Mouse (Mus musculus) neural tube, embryonic 15.5 days (tissue): ENCODE results near the gene Slc5a1. TPM values are rescaled to one million over a fixed set of nuclear protein-coding genes. Genes with fewer than 3 reads are reported as not detected.

Source experiments
- ATAC-seq: fragments of 200-750 bp; cut with Nextera tagmentation; 2 replicates; pipeline ENCODE4 v1.8.0; 2017; ENCODE audit warnings: mild to moderate bottlenecking, moderate TSS enrichment, moderate library complexity; ENCODE audit not compliant: low FRiP score
- H3K27ac ChIP-seq: fragments of 300-500 bp; sonication (generic); replicated peaks from 2 replicates; pipeline ENCODE4 v1.5.1; 2015; ENCODE audit warnings: mild to moderate bottlenecking, inconsistent platforms
- H3K27me3 ChIP-seq: fragments of 300-500 bp; sonication (generic); replicated peaks from 2 replicates; pipeline ENCODE4 v1.6.1; 2015; ENCODE audit warnings: inconsistent platforms
- H3K36me3 ChIP-seq: fragments of 300-500 bp; sonication (generic); 2 replicates; pipeline ENCODE4 v1.6.1; 2015; ENCODE audit warnings: inconsistent platforms
- H3K4me1 ChIP-seq: fragments of 300-500 bp; sonication (generic); 2 replicates; pipeline ENCODE4 v1.6.1; 2015; ENCODE audit warnings: inconsistent platforms
- H3K4me2 ChIP-seq: fragments of 300-500 bp; sonication (generic); 2 replicates; pipeline ENCODE4 v1.6.1; 2015; ENCODE audit warnings: inconsistent platforms, mild to moderate bottlenecking, moderate library complexity
- H3K4me3 ChIP-seq: fragments of 300-500 bp; sonication (generic); replicated peaks from 2 replicates; pipeline ENCODE4 v1.5.1; 2015; ENCODE audit warnings: mild to moderate bottlenecking, inconsistent platforms
- H3K9ac ChIP-seq: fragments of 300-500 bp; sonication (generic); replicated peaks from 2 replicates; pipeline ENCODE4 v1.6.1; 2015; ENCODE audit warnings: mild to moderate bottlenecking, inconsistent platforms
- H3K9me3 ChIP-seq: fragments of 300-500 bp; sonication (generic); replicated peaks from 2 replicates; pipeline ENCODE4 v1.6.1; 2016; ENCODE audit warnings: inconsistent platforms
- WGBS: fragments of 180-500 bp; shearing (Covaris S2); methylation state at CpG from one replicate; pipeline ENCODE4 v1.1.7; 2015; ENCODE audit warnings: mixed read lengths; 5-methylcytosine and 5-hydroxymethylcytosine counted together
- polyA plus RNA-seq: library from polyadenylated mRNA; unstranded; fragments of >200 nt; fragmentation: Nextera tagmentation; extraction: Ambion mirVana; gene quantifications from 2 replicates; pipeline ENCODE4 v1.2.1, GENCODE M21; 2015

Slc5a1 gene
- 0.05 and 1.4 TPM in 2 replicates for polyA plus RNA-seq

DNA sequence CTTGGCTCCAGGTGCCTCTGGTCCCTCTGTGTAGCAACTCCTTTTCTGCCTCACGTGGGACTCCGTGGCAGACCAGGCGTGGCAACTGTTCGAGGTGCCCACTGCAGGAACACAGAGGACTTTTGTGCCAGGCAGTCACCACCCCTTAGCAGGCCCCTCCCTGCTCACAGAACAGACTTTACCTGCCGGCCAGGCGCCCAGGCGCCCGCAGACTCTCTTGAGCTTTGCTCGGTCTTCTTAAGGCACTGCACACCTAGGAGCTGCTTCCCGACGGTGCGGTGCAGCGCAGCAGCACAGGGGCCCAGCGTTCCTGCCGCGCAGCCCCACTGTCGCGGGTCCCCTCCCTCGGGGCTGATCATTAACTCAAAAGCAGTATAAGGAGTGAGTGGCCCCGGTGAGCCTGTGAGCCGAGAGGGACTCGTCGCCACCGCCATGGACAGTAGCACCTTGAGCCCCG is at the start of gene Slc5a1:
Gene Slc5a1 (plus strand): TSS at position 195 of the 457 bp plus-strand sequence.
- 15% methylated on average over 25 of the region's 25 CpGs for WGBS
- H3K4me2 ChIP-seq, result peak within 1 kb of the TSS; percentile 39
- 0 out of 2 replicates have a peak within 1 kb of the TSS, but pooled peaks have one; percentile 11 for H3K4me3 ChIP-seq

DNA sequence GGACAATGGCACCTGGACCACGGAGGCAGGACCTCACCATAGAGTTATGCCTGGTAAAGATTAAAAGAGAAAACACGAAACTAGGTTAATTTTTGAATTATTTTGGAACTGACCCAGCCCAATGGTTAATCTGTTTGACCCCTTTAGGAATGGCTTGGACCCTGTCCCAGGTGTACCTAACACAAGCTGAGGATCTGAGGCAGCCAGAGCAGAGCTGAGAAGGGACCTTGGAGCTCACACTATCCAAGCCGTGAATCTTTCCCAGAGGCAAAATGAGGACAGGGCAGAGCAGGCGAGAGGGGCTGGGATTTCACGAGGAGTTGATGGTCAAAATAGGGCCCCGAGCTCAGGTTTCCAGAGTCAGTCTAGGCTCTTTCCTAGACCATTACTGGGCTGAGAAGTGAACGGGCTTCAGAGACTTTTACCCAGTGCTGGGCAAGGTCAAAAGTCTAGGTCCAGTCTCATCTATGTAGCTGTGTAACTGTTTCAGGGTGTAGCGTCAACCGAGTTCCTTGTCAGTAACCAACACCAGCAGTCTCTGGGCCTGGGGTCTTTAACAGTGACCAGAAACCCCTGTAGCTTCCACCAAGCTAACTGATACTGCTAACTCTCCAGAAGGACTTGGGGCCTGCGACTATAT is 47.8 kb upstream of the Slc5a1 start:
- WGBS, result 83% methylated on average over 10 of the region's 10 CpGs
- no peak for ATAC-seq
- no peak overlapping the region for H3K9ac ChIP-seq
- H3K4me1 ChIP-seq, result no peaks in the 10 kb centered on the region
- H3K27me3 ChIP-seq, result no peaks in the 10 kb centered on the region
- H3K4me2 ChIP-seq, result no peak overlapping the region
- H3K9me3 ChIP-seq, result no peaks in the 10 kb centered on the region
- no peak overlapping the region for H3K27ac ChIP-seq
- H3K4me3 ChIP-seq, result no peak overlapping the region
- no peaks in the 10 kb centered on the region for H3K36me3 ChIP-seq

More for the DNA sequence above, at the start of gene Slc5a1:
- Histone ChIP-seq H3K4me1 (peaks cover 8% of the 10 kb centered on the region; the same call in 1 of the 2 replicates), H3K27me3 (peaks cover 24% of the 10 kb centered on the region), H3K36me3 (no peaks in the 10 kb centered on the region), H3K27ac (no peak within 1 kb of the TSS), H3K9ac (no peak within 1 kb of the TSS), H3K9me3 (no peaks in the 10 kb centered on the region)
- ATAC-seq, result no peak

DNA sequence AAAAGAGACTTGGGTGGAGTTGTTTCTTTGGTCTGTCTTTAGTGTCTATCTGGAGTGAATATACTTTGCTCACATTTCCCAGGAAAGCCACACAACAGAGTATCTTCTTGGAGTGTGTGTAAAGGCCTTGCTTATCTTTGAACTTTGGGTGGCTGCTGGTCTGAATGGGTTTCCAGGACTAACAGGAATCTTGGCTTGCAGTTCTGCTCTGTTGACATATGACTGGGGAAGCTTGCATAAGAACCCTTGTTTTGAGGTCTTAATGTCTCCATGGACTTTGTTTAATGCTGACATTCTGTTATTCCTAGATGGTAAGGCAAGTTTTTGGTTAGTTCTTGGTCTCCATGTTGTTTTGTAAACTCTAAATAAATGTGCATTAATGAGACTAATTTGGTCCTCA is 33.9 kb upstream of the Slc5a1 start:
- Histone ChIP-seq H3K4me3 (no peak overlapping the region), H3K4me2 (no peak overlapping the region), H3K36me3 (no peaks in the 10 kb centered on the region), H3K27me3 (no peaks in the 10 kb centered on the region), H3K9ac (no peak overlapping the region), H3K9me3 (no peaks in the 10 kb centered on the region), H3K27ac (no peak overlapping the region), H3K4me1 (no peaks in the 10 kb centered on the region)
- ATAC-seq, result no peak

DNA sequence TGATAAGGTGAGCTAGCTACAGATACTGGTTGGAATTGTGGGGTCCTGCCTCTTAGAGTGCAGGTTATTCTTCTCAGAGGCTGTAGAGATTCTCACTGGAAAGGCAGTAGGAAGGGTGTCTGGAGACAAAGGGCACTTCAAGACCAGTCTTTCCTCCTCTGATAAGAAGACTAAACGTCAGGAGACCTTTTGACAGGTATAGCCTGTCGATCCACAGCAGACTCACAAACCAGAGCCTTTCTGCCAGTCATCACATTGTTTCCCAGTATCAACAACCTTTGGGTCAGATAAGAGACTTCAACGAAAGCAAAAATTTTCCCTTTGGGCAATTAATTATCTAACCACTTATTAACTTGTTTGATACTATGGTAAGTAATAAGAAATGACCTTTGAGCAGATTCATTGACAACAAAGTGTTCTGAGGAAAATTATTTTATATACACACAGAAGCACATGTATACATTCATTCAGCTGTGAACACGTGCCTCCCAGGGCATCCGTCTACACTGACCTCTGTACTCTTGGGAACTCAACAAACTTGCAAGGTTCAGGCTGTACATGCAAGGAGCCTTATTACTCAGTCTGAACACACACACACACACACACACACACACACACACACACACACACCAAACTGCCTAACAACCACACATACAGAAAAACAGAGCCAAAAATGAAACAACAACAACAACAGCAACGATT is 27.4 kb upstream of the Slc5a1 start:
- H3K4me2 ChIP-seq, result no peak overlapping the region
- H3K27ac ChIP-seq, result no peak overlapping the region
- 86% methylated on average over 6 of the region's 6 CpGs for WGBS
- no peak for ATAC-seq
- no peaks in the 10 kb centered on the region for H3K4me1 ChIP-seq
- H3K9ac ChIP-seq, result no peak overlapping the region
- no peaks in the 10 kb centered on the region for H3K9me3 ChIP-seq
- no peaks in the 10 kb centered on the region for H3K36me3 ChIP-seq
- H3K27me3 ChIP-seq, result no peaks in the 10 kb centered on the region
- H3K4me3 ChIP-seq, result no peak overlapping the region

DNA sequence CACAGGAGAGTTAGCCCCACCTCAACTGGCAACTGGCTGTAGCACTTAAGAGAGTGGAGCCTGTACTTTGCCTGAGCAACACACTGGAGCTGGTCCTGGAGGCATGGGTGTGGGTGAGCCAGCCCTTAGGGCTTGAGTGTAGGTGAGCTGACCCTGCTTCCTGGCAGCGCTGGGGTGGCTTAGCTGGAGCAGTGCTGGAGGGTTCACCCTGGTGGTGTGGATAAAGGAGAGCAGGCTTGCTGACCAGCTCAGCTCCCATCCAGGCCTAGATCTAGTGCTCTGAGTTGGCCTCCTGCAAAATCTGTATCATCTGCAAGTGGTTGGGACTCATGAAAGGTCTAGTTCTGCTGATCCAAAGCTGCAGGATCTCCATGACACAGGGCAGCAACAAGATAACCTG is 21.1 kb upstream of the Slc5a1 start:
- Histone ChIP-seq H3K9ac (no peak overlapping the region), H3K9me3 (no peaks in the 10 kb centered on the region), H3K4me2 (no peak overlapping the region), H3K36me3 (no peaks in the 10 kb centered on the region), H3K4me3 (no peak overlapping the region), H3K4me1 (no peaks in the 10 kb centered on the region), H3K27me3 (no peaks in the 10 kb centered on the region), H3K27ac (no peak overlapping the region)
- WGBS, result 89% methylated on average over 1 of the region's 1 CpGs
- ATAC-seq, result no peak

DNA sequence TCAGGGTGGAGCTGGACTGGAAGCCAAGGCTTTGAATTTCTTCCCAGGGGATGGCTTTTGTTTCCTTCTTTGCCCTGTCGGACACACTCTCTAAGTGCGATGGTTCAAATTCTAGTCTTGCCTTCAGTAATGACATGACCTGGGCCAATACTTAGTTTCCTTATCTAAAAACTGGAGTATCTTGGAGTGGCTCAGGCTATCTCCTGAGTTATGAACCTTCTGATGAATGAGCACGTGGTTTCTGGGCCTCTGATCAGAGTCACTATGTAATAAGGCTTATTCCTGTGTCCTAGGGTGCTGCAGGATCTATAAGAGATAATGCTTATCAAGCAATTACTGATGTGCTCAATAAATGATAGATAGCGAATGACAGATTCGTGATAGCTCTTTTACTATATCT is 19.4 kb upstream of the Slc5a1 start:
- Histone ChIP-seq H3K4me2 (no peak overlapping the region), H3K4me1 (no peaks in the 10 kb centered on the region), H3K9ac (no peak overlapping the region), H3K9me3 (no peaks in the 10 kb centered on the region), H3K27me3 (no peaks in the 10 kb centered on the region), H3K36me3 (no peaks in the 10 kb centered on the region), H3K4me3 (no peak overlapping the region), H3K27ac (no peak overlapping the region)
- ATAC-seq, result no peak
- 83% methylated on average over 5 of the region's 5 CpGs for WGBS

DNA sequence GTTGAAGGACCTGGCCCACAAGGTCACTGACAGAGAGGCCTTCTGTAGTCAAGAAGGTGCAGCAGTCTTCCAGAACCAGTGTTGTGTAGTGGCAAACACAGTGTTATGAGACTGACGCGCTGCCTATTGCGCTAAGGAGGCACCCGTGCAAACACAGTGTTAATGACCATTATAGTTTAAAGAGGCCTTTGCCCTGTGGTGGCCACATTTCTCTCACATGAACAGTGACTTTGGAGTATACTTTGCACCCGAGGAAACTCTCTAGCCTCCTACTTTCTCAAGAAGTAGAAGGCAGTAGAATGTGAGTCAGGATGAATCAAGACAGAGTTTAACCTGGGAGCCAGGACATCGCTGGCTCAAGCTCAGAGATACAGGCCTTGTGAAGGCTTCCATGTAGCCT is 12.7 kb upstream of the Slc5a1 start:
- Histone ChIP-seq H3K4me2 (no peak overlapping the region), H3K36me3 (no peaks in the 10 kb centered on the region), H3K27ac (no peak overlapping the region), H3K9ac (no peak overlapping the region), H3K4me1 (no peaks in the 10 kb centered on the region), H3K27me3 (no peaks in the 10 kb centered on the region), H3K9me3 (no peaks in the 10 kb centered on the region), H3K4me3 (no peak overlapping the region)
- ATAC-seq, result no peak
- WGBS, result 91% methylated on average over 6 of the region's 6 CpGs

DNA sequence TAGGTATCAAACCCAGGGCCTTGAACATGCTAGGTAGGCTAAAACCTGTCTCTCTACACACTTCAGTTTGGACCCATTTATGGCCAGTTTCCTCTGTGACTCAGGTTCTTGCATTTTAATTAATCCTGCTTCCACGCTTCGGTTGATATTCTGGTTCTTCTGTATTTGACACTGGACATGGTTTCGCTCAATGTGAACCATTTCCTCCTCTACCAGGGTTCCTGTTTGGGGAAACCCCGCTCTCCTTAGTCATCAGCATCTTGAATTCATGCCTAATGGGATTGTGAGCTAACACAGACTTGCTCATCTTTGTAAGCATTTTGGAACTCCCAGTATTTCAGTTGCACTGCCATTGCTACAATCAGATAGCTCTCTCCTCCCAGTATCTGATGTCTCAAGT is 8.7 kb upstream of the Slc5a1 start:
- Histone ChIP-seq H3K9me3 (no peaks in the 10 kb centered on the region), H3K36me3 (no peaks in the 10 kb centered on the region), H3K4me3 (no peak overlapping the region), H3K27ac (no peak overlapping the region), H3K9ac (no peak overlapping the region), H3K27me3 (no peaks in the 10 kb centered on the region), H3K4me2 (no peak overlapping the region), H3K4me1 (no peaks in the 10 kb centered on the region)
- ATAC-seq, result no peak
- 91% methylated on average over 4 of the region's 4 CpGs for WGBS

DNA sequence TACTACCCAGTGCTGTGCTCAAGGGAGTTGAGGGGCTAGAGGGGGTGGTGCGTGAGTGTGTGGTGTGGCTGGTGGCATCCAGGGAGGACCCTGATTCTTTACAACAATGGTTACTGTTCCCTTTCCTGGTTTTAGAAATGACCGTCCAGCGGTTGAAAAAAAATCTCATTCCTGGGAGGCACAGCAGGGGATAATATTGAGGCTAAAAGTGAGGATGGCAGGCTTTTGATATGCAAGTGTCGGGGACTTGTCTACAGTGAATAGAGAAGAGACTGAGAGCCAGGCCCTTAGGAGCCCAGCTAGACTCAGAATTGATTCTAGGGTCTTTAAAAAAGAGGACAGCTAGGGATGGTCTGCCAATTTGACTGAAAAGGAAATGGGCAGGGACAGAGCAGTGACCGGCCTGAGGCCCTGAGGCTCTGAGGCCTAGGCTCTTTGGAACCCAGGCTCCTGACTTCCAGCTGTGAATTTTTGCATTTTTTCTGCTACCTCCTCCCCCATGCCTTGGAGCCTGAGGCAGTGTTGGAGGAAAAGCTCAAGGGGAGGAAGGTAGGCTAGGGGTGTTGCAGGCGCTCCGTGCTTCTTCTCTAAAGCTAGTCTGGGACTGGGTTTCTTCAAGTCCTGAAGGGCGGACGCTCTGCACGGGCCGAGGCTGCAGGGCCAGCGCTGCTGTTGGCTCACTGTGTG is 1.5 kb upstream of the Slc5a1 start:
- Histone ChIP-seq H3K4me2 (no peak overlapping the region), H3K4me3 (no peak overlapping the region), H3K4me1 (peaks cover 8% of the 10 kb centered on the region; the same call in 1 of the 2 replicates), H3K9ac (no peak overlapping the region), H3K9me3 (no peaks in the 10 kb centered on the region), H3K27ac (no peak overlapping the region), H3K36me3 (no peaks in the 10 kb centered on the region), H3K27me3 (peaks cover 24% of the 10 kb centered on the region)
- WGBS, result 40% methylated on average over 12 of the region's 12 CpGs
- ATAC-seq, result no peak

DNA sequence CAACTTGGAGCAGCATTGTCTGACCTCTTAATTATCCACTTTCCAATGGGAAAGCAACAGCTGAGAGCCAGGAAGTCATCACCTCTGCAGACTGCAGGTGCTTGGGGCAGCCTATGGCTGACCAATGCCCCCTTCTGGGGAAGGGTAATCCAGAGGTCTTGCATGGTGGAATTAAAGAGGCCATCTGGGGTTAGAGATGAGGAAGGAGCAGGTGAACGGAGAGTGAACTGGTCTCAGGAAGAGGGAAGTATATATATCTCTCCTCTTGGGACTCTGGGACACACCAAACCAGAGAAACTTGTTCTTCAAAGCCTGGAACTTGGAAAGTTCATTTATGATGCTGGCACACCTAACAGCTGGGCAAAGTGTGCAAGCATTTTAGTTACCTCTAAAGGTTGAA is 857 bp downstream of the Slc5a1 start:
- Histone ChIP-seq H3K4me3 (no peak overlapping the region), H3K4me2 (no peak overlapping the region), H3K36me3 (no peaks in the 10 kb centered on the region), H3K9me3 (no peaks in the 10 kb centered on the region), H3K9ac (no peak overlapping the region), H3K4me1 (peaks cover 8% of the 10 kb centered on the region; the same call in 1 of the 2 replicates), H3K27me3 (peaks cover 24% of the 10 kb centered on the region), H3K27ac (no peak overlapping the region)
- WGBS, result 50% methylated on average over 1 of the region's 1 CpGs
- no peak for ATAC-seq

DNA sequence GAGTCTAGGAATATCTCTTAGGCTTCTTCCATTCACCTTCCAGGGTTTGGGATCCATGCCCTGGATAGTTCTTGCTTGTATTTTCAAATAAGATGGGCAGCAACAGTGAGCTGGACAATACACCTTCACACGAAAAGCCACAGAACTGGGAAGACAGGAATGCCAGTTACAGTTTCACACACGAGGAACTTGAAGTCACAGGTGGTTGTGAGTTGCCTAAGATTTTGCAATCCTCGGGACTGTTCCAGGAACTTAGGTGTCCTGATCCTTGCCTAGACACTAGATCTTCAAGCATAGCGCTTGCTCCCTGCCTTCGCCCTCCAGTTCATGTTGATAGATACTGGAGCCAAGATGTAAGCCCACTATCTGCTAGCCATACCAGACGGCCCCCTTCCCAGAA is 1.6 kb downstream of the Slc5a1 start:
- H3K36me3 ChIP-seq, result no peaks in the 10 kb centered on the region
- H3K9ac ChIP-seq, result no peak overlapping the region
- no peak overlapping the region for H3K4me3 ChIP-seq
- H3K27me3 ChIP-seq, result peaks cover 24% of the 10 kb centered on the region
- WGBS, result 90% methylated on average over 6 of the region's 6 CpGs
- no peaks in the 10 kb centered on the region for H3K9me3 ChIP-seq
- H3K27ac ChIP-seq, result no peak overlapping the region
- H3K4me2 ChIP-seq, result no peak overlapping the region
- no peak for ATAC-seq
- peaks cover 8% of the 10 kb centered on the region; the same call in 1 of the 2 replicates for H3K4me1 ChIP-seq

DNA sequence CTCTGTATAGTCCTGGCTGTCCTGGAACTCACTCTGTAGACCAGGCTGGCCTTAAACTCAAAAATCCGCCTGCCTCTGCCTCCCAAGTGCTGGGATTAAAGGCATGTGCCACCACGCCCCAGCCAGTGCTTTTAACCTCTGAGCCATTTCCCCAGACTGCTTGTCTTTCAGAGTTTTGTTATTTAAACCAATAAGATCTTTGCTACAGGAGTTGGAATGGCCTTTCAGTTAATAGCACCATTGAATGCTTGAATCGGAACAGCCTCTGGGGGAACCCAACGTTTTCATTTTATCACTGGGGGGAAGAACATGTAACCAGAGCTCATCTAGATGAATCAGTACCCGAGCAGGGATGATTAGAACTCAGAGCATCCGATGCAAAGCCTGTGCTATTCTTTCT is 3.0 kb downstream of the Slc5a1 start:
- H3K27ac ChIP-seq, result no peak overlapping the region
- no peaks in the 10 kb centered on the region for H3K36me3 ChIP-seq
- H3K9me3 ChIP-seq, result no peaks in the 10 kb centered on the region
- H3K27me3 ChIP-seq, result peaks cover 23% of the 10 kb centered on the region
- 74% methylated on average over 6 of the region's 6 CpGs for WGBS
- H3K9ac ChIP-seq, result no peak overlapping the region
- H3K4me3 ChIP-seq, result no peak overlapping the region
- H3K4me1 ChIP-seq, result peaks cover 8% of the 10 kb centered on the region; the same call in 1 of the 2 replicates
- no peak overlapping the region for H3K4me2 ChIP-seq
- no peak for ATAC-seq
